8 mouse cellular contexts compared by ENCODE assay signal in the genomic region with DNA sequence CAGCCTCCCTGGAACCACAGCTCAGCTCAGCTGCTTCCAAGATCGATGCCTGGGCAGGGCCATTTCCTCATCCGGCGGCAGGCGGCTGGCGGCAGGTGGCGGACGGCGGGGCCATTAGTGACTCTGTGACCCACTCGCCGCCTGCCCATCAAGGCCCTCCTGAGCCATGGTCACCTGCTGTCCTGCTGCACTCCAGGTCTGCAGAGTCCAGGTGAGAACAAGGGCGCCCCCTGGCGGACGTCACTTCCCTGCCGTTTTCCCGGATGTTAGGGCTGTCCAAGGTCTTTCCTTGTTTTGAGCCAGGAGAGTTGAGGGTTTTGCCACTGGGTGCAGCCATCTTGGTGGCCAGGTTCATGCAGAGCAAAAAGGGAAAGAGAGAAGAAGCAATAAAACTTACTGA.
A peak's percentile ranks its signal among the peaks of the same experiment; 100 is the strongest.
DNase-seq lines count a peak whose midpoint lies in the region; ATAC-seq and TF ChIP-seq lines count a peak whose summit lies in the region.

No protein-coding gene starts in this region.

- peaks cover 52% of the 10 kb centered on the region for H3K4me1 ChIP-seq in kidney, embryonic 16.5 days (ENCODE audit: insufficient read depth, low read length)
- H3K4me1 ChIP-seq in liver, embryonic 14.5 days (replicated peaks; ENCODE audit: control insufficient read depth in 2 of 2, insufficient read depth in 2 of 2, low read length in 1 of 2), result peaks cover 0 to 7% of the 10 kb centered on the region in 2 experiments; a peak in 1 of 4 replicates

- no peaks in the 10 kb centered on the region for H3K27me3 ChIP-seq in kidney, embryonic 16.5 days (ENCODE audit: insufficient read depth, low read length)
- no peaks in the 10 kb centered on the region; the same call in 1 of the 2 replicates for H3K27me3 ChIP-seq in liver, embryonic 14.5 days (ENCODE audit: control insufficient read depth, insufficient read depth, low read length)

- peak; percentile 24 for ATAC-seq in granulocyte monocyte progenitor cell, adult 5-6 weeks (replicated peaks; ENCODE audit: poor library complexity, severe bottlenecking)
- ATAC-seq in kidney, embryonic 16.5 days (ENCODE audit: low FRiP score, low TSS enrichment), result 0 out of 2 replicates have a peak, but pooled peaks have one; percentile 39
- ATAC-seq in liver, embryonic 14.5 days (ENCODE audit: insufficient read depth), result no peak
- peak; percentile 47; the same call in 1 of the 2 replicates for ATAC-seq in neutrophil, adult 5-6 weeks (ENCODE audit: extremely low read depth, insufficient number of reproducible peaks, low FRiP score, poor library complexity, severe bottlenecking)

- no peak overlapping the region for H3K4me2 ChIP-seq in kidney, embryonic 16.5 days (replicated peaks; ENCODE audit: low read depth, low read length)
- no peak overlapping the region for H3K4me2 ChIP-seq in liver, embryonic 14.5 days (ENCODE audit: low read depth)

- TF ChIP-seq CTCF in liver, embryonic 14.5 days (IDR thresholded peaks at IDR 0.05; ENCODE audit: low read depth), result peak; percentile 95

- WGBS in kidney, embryonic 16.5 days, result 29% methylated on average over 14 of the region's 15 CpGs
- 20% methylated on average over 15 of the region's 15 CpGs for WGBS in liver, embryonic 14.5 days (ENCODE audit: insufficient replicate concordance)

- DNase-seq in left cerebral cortex, adult 18-20 months (ENCODE audit: low spot score in 2 of 2), result peak; percentile 56 to 73
- no peak for DNase-seq in left cerebral cortex, adult 11 months (ENCODE audit: low spot score)
- peak; percentile 88 to 92 for DNase-seq in cerebellum, postnatal 10 days
- peak in 1 of 3 experiments; percentile 30 for DNase-seq in liver, embryonic 14.5 days (ENCODE audit: low read depth in 3 of 3, low spot score in 3 of 3)
- peak; percentile 31 to 41 for DNase-seq in thymus, adult 18-20 months

- no peak for TF ChIP-seq EP300 in liver, embryonic 14.5 days (IDR thresholded peaks at IDR 0.05; ENCODE audit: low read depth)

- no peak overlapping the region for H3K27ac ChIP-seq in kidney, embryonic 16.5 days (ENCODE audit: low read length)
- no peak overlapping the region for H3K27ac ChIP-seq in liver, embryonic 14.5 days

- no peak overlapping the region for H3K4me3 ChIP-seq in kidney, embryonic 16.5 days (ENCODE audit: low read length)
- H3K4me3 ChIP-seq in liver, embryonic 14.5 days (ENCODE audit: insufficient read depth in 1 of 2, low read depth in 2 of 2, low read length in 2 of 2), result no peak overlapping the region

- no peak overlapping the region for H3K9ac ChIP-seq in kidney, embryonic 16.5 days (replicated peaks; ENCODE audit: low read length)
- no peak overlapping the region for H3K9ac ChIP-seq in liver, embryonic 14.5 days (replicated peaks)

- no peaks in the 10 kb centered on the region for H3K36me3 ChIP-seq in kidney, embryonic 16.5 days (ENCODE audit: insufficient read depth, low read length)
- H3K36me3 ChIP-seq in liver, embryonic 14.5 days (replicated peaks; ENCODE audit: control insufficient read depth, insufficient read depth, low read depth), result no peaks in the 10 kb centered on the region

- H3K9me3 ChIP-seq in kidney, embryonic 16.5 days (ENCODE audit: low read length), result no peaks in the 10 kb centered on the region
- no peaks in the 10 kb centered on the region for H3K9me3 ChIP-seq in liver, embryonic 14.5 days (ENCODE audit: control insufficient read depth, low read length)
